In genomic region chr7:121034701-121035141, GRCm38 (mm10) we compare ENCODE assay signal across 7 mouse cellular contexts. TPM values are rescaled to one million over a fixed set of nuclear protein-coding genes. Genes with fewer than 3 reads are reported as not detected.
DNase-seq lines count a peak whose midpoint lies in the region; ATAC-seq and TF ChIP-seq lines count a peak whose summit lies in the region.

No protein-coding gene starts in this region.

- peak overlapping the region; percentile 59 for H3K4me3 ChIP-seq in cortical plate, adult 2 months (ENCODE audit: insufficient read depth, low read length)
- H3K4me3 ChIP-seq in hindbrain, embryonic 14.5 days (replicated peaks; ENCODE audit: low read length), result peak overlapping the region; percentile 99
- peak overlapping the region; percentile 96 for H3K4me3 ChIP-seq in liver, postnatal 0 days (ENCODE audit: low read depth, low read length)

- peaks cover 3% of the 10 kb centered on the region; the same call in 1 of the 2 replicates for H3K4me1 ChIP-seq in cortical plate, adult 2 months (ENCODE audit: control insufficient read depth, insufficient read depth, low read length)
- H3K4me1 ChIP-seq in hindbrain, embryonic 14.5 days (replicated peaks; ENCODE audit: control insufficient read depth, insufficient read depth, low read length), result peaks cover 23% of the 10 kb centered on the region
- peaks cover 14% of the 10 kb centered on the region for H3K4me1 ChIP-seq in liver, postnatal 0 days (ENCODE audit: insufficient read depth)

- peak overlapping the region; percentile 97 for H3K27ac ChIP-seq in cortical plate, adult 2 months (ENCODE audit: insufficient read depth, low read length)
- H3K27ac ChIP-seq in hindbrain, embryonic 14.5 days, result peak overlapping the region; percentile 99
- peak overlapping the region; percentile 90 for H3K27ac ChIP-seq in liver, postnatal 0 days (ENCODE audit: low read depth)

- 0 out of 2 replicates have a peak, but pooled peaks cover 3% of the 10 kb centered on the region for H3K27me3 ChIP-seq in hindbrain, embryonic 14.5 days (ENCODE audit: control insufficient read depth, insufficient read depth, low read length)
- H3K27me3 ChIP-seq in liver, postnatal 0 days (ENCODE audit: insufficient read depth, low read length), result no peaks in the 10 kb centered on the region

- intact Hi-C loops in left cerebral cortex, postnatal 10 days (cut with DNase I), result no loop called here

- no peak for TF ChIP-seq POLR2A in cortical plate, adult 2 months (IDR thresholded peaks at IDR 0.05; ENCODE audit: extremely low read depth, insufficient read depth, low read length)

- no peaks in the 10 kb centered on the region for H3K36me3 ChIP-seq in hindbrain, embryonic 14.5 days (replicated peaks; ENCODE audit: control insufficient read depth, insufficient read depth)
- H3K36me3 ChIP-seq in liver, postnatal 0 days (replicated peaks; ENCODE audit: insufficient read depth, low read length), result no peaks in the 10 kb centered on the region

- TF ChIP-seq CTCF in cortical plate, adult 2 months (IDR thresholded peaks at IDR 0.05; ENCODE audit: extremely low read depth, insufficient read depth, low read length), result no peak
- TF ChIP-seq CTCF in liver, postnatal 0 days (IDR thresholded peaks at IDR 0.05; ENCODE audit: low read depth), result no peak

- peak overlapping the region; percentile 99 for H3K9ac ChIP-seq in hindbrain, embryonic 14.5 days
- peak overlapping the region; percentile 95 for H3K9ac ChIP-seq in liver, postnatal 0 days (replicated peaks)

- DNase-seq in left cerebral cortex, adult 18-20 months (ENCODE audit: low spot score in 2 of 2), result peak; percentile 45 to 64
- no peak for DNase-seq in left cerebral cortex, postnatal 10 days (ENCODE audit: extremely low spot score in 1 of 2, low spot score in 2 of 2)
- DNase-seq in adipocyte (ENCODE audit: low spot score), result peak; percentile 19
- DNase-seq in hindbrain, embryonic 14.5 days (ENCODE audit: low spot score), result peak; percentile 56
- no peak for DNase-seq in liver, postnatal 0 days
- peak; percentile 15 for DNase-seq in urinary bladder, postnatal 10 days (ENCODE audit: low spot score)

- no peak for TF ChIP-seq EP300 in liver, postnatal 0 days (IDR thresholded peaks at IDR 0.05; ENCODE audit: low read depth)

- H3K4me2 ChIP-seq in hindbrain, embryonic 14.5 days (replicated peaks), result peak overlapping the region; percentile 79
- H3K4me2 ChIP-seq in liver, postnatal 0 days (ENCODE audit: low read depth, low read length), result peak overlapping the region; percentile 76

- WGBS in hindbrain, embryonic 14.5 days, result 1% methylated on average over 53 of the region's 63 CpGs
- 3% methylated on average over 52 of the region's 63 CpGs for WGBS in liver, postnatal 0 days (ENCODE audit: insufficient replicate concordance)

- ATAC-seq in hindbrain, embryonic 14.5 days (ENCODE audit: low FRiP score), result peak; percentile 82
- ATAC-seq in liver, postnatal 0 days, result peak; percentile 78

- H3K9me3 ChIP-seq in hindbrain, embryonic 14.5 days (ENCODE audit: control insufficient read depth, low read length), result no peaks in the 10 kb centered on the region
- no peaks in the 10 kb centered on the region for H3K9me3 ChIP-seq in liver, postnatal 0 days (ENCODE audit: low read length)

RNA-seq across cellular contexts. Expression of gene Mettl9, which starts 0.5 kb away (rescaled TPM):
- total RNA-seq in left cerebral cortex, adult 18-20 months (2021), result 100 to 1,000 TPM in 1 of 2 experiments, 10 to 100 TPM in 1; 97.5 to 106 TPM
- total RNA-seq in left cerebral cortex, postnatal 10 days (2021), result 10 to 100 TPM; 85.4 to 96.1 TPM
- polyA plus RNA-seq in cortical plate, adult 2 months (2012; rRNA removed), result 53.1 and 55.7 TPM in 2 replicates
- 203 and 209 TPM in 2 replicates for polyA plus RNA-seq in hindbrain, embryonic 14.5 days (2014; fragmentation: Nextera tagmentation; extraction: Ambion mirVana)
- 34.9 and 36.4 TPM in 2 replicates for polyA plus RNA-seq in liver, postnatal 0 days (2015; fragmentation: Nextera tagmentation; extraction: Ambion mirVana)

RNA-seq across cellular contexts. Expression of gene Igsf6, which starts 39.7 kb away (rescaled TPM):
- total RNA-seq in left cerebral cortex, adult 18-20 months (2021), result under 1 TPM; 0.33 to 0.45 TPM
- total RNA-seq in left cerebral cortex, postnatal 10 days (2021), result under 1 TPM in 1 of 2 experiments, not detected in 1; 0.16 TPM
- polyA plus RNA-seq in cortical plate, adult 2 months (2012; rRNA removed), result 0.35 and 0.44 TPM in 2 replicates
- polyA plus RNA-seq in hindbrain, embryonic 14.5 days (2014; fragmentation: Nextera tagmentation; extraction: Ambion mirVana), result 0.82 and 1.5 TPM in 2 replicates
- polyA plus RNA-seq in liver, postnatal 0 days (2015; fragmentation: Nextera tagmentation; extraction: Ambion mirVana), result 12.4 and 14.6 TPM in 2 replicates

RNA-seq across cellular contexts. Expression of gene Otoa, which starts 46.7 kb away (rescaled TPM):
- under 1 TPM; 0.19 to 0.49 TPM for total RNA-seq in left cerebral cortex, adult 18-20 months (2021)
- total RNA-seq in left cerebral cortex, postnatal 10 days (2021), result under 1 TPM; 0.36 to 0.41 TPM
- polyA plus RNA-seq in cortical plate, adult 2 months (2012; rRNA removed), result 0.17 and 0.25 TPM in 2 replicates
- 0.07 and 0.20 TPM in 2 replicates for polyA plus RNA-seq in hindbrain, embryonic 14.5 days (2014; fragmentation: Nextera tagmentation; extraction: Ambion mirVana)
- polyA plus RNA-seq in liver, postnatal 0 days (2015; fragmentation: Nextera tagmentation; extraction: Ambion mirVana), result 0.04 TPM in 1 of 2 replicates, not detected in the other

RNA-seq across cellular contexts. Expression of gene Mfsd13b, which starts 52.4 kb away (rescaled TPM):
- total RNA-seq in left cerebral cortex, adult 18-20 months (2021), result under 1 TPM; 0.21 to 0.46 TPM
- total RNA-seq in left cerebral cortex, postnatal 10 days (2021), result under 1 TPM in 1 of 2 experiments, not detected in 1; 0.21 TPM
- polyA plus RNA-seq in cortical plate, adult 2 months (2012; rRNA removed), result 0.40 TPM in 2 replicates
- 0.31 and 0.37 TPM in 2 replicates for polyA plus RNA-seq in hindbrain, embryonic 14.5 days (2014; fragmentation: Nextera tagmentation; extraction: Ambion mirVana)
- 0.08 TPM in 1 of 2 replicates, not detected in the other for polyA plus RNA-seq in liver, postnatal 0 days (2015; fragmentation: Nextera tagmentation; extraction: Ambion mirVana)

RNA-seq across cellular contexts. Expression of gene Cdr2, which starts 52.6 kb away (rescaled TPM):
- 10 to 100 TPM in 1 of 2 experiments, 1 to 10 TPM in 1; 9.0 to 11.4 TPM for total RNA-seq in left cerebral cortex, adult 18-20 months (2021)
- total RNA-seq in left cerebral cortex, postnatal 10 days (2021), result 1 to 10 TPM; 4.8 to 5.5 TPM
- polyA plus RNA-seq in cortical plate, adult 2 months (2012; rRNA removed), result 14.6 and 17.5 TPM in 2 replicates
- 19.6 and 23.1 TPM in 2 replicates for polyA plus RNA-seq in hindbrain, embryonic 14.5 days (2014; fragmentation: Nextera tagmentation; extraction: Ambion mirVana)
- 18.1 and 21.2 TPM in 2 replicates for polyA plus RNA-seq in liver, postnatal 0 days (2015; fragmentation: Nextera tagmentation; extraction: Ambion mirVana)

Comparison
In these comparisons a context has a peak if more than half of its experiments do, and no peak if none do; other contexts are left out.
1. DNase-seq: peak in left cerebral cortex, adult 18-20 months (2 of 2), adipocyte (single experiment), hindbrain, embryonic 14.5 days (single experiment) and urinary bladder, postnatal 10 days (single experiment); none in left cerebral cortex, postnatal 10 days (0 of 2) and liver, postnatal 0 days (single experiment).
2. Peak in every context shown above with its lines, with median percentiles within 50 percentile points of each other: H3K27ac ChIP-seq and H3K4me3 ChIP-seq.